Mouse (Mus musculus) liver, postnatal 0 days (tissue): ENCODE measurements at regions not wholly inside any gene's neighbourhood (a gene's known extent, or its start where the extent isn't known, plus 50 kb on each side); places are given as distances from the start of the nearest gene placed in this dataset.

Source experiments
- CTCF ChIP-seq: sonication (generic); IDR thresholded peaks from 2 replicates; pipeline ENCODE4 v1.5.1; 2016; ENCODE audit warnings: antibody characterized with exemption, low read depth
- EP300 ChIP-seq: IDR thresholded peaks from 2 replicates; pipeline ENCODE4 v1.6.1; 2016; ENCODE audit warnings: antibody characterized with exemption, low read depth, mild to moderate bottlenecking

- TF ChIP-seq CTCF, result no peak
- no peak for TF ChIP-seq EP300
These were observed 412.9 kb upstream of the Arrdc4 start for GRCm38 (mm10) chr7:69161916-69162315.
